Mouse (Mus musculus) intestine, embryonic 15.5 days (tissue): ENCODE results near the gene Pld2. TPM values are rescaled to one million over a fixed set of nuclear protein-coding genes. Genes with fewer than 3 reads are reported as not detected.

Experiments used
- ATAC-seq: fragments of 200-750 bp; cut with Nextera tagmentation; 2 replicates; pipeline ENCODE4 v1.8.0; 2017; ENCODE audit warnings: moderate TSS enrichment, moderate library complexity
- H3K27ac ChIP-seq: fragments of 300-500 bp; sonication (generic); 2 replicates; pipeline ENCODE4 v1.5.1; 2015; ENCODE audit warnings: mild to moderate bottlenecking, inconsistent platforms
- H3K27me3 ChIP-seq: fragments of 300-500 bp; sonication (generic); replicated peaks from 2 replicates; pipeline ENCODE4 v1.6.1; 2015; ENCODE audit warnings: inconsistent platforms
- H3K36me3 ChIP-seq: fragments of 300-500 bp; sonication (generic); 2 replicates; pipeline ENCODE4 v1.6.1; 2015; ENCODE audit warnings: inconsistent platforms
- H3K4me1 ChIP-seq: fragments of 300-500 bp; sonication (generic); replicated peaks from 2 replicates; pipeline ENCODE4 v1.6.1; 2015; ENCODE audit warnings: inconsistent platforms
- H3K4me2 ChIP-seq: fragments of 300-500 bp; sonication (generic); replicated peaks from 2 replicates; pipeline ENCODE4 v1.6.1; 2015; ENCODE audit warnings: mild to moderate bottlenecking, inconsistent platforms
- H3K4me3 ChIP-seq: fragments of 300-500 bp; sonication (generic); replicated peaks from 2 replicates; pipeline ENCODE4 v1.5.1; 2015; ENCODE audit warnings: inconsistent platforms
- H3K9ac ChIP-seq: fragments of 300-500 bp; sonication (generic); 2 replicates; pipeline ENCODE4 v1.6.1; 2015; ENCODE audit warnings: inconsistent platforms
- H3K9me3 ChIP-seq: fragments of 300-500 bp; sonication (generic); 2 replicates; pipeline ENCODE4 v1.6.1; 2016; ENCODE audit warnings: inconsistent platforms
- WGBS: fragments of 180-500 bp; shearing (Covaris S2); methylation state at CpG from one replicate; pipeline ENCODE4 v1.1.7; 2015; 5-methylcytosine and 5-hydroxymethylcytosine counted together
- polyA plus RNA-seq: library from polyadenylated mRNA; unstranded; fragments of >200 nt; fragmentation: Nextera tagmentation; extraction: Ambion mirVana; gene quantifications from 2 replicates; pipeline ENCODE4 v1.2.1, GENCODE M21; 2015

Pld2 gene
- polyA plus RNA-seq, 1 experiment from 2014 or later: 10.3 TPM

GRCm38 (mm10) chr11:70582196-70582595 is 42.3 kb downstream of the Pld2 start:
- whole genome bisulfite sequencing: 56% methylated on average over 3 of the region's 3 CpGs
- Histone ChIP-seq H3K4me1 (peaks cover 56% of the 10 kb centered on the region), H3K9ac (no peak overlapping the region), H3K4me3 (no peak overlapping the region), H3K9me3 (no peaks in the 10 kb centered on the region), H3K4me2 (no peak overlapping the region), H3K27ac (0 out of 2 replicates have a peak overlapping the region, but pooled peaks have one; percentile 6), H3K27me3 (no peaks in the 10 kb centered on the region), H3K36me3 (no peaks in the 10 kb centered on the region)
- no peak for ATAC-seq

GRCm38 (mm10) chr11:70583022-70583714 is 43.3 kb downstream of the Pld2 start:
- H3K9ac ChIP-seq: no peak overlapping the region
- H3K27ac ChIP-seq: peak overlapping the region; percentile 6; the same call in 1 of the 2 replicates
- WGBS: 48% methylated on average over 6 of the region's 6 CpGs
- H3K9me3 ChIP-seq: no peaks in the 10 kb centered on the region
- no peak overlapping the region for H3K4me3 ChIP-seq
- H3K36me3 ChIP-seq: no peaks in the 10 kb centered on the region
- no peaks in the 10 kb centered on the region for H3K27me3 ChIP-seq
- ATAC-seq: no peak
- H3K4me2 ChIP-seq: no peak overlapping the region
- peaks cover 47% of the 10 kb centered on the region for H3K4me1 ChIP-seq

- no peaks in the 10 kb centered on the region for H3K27me3 ChIP-seq
- H3K9ac ChIP-seq: no peak overlapping the region
- 80% methylated on average over 7 of the region's 7 CpGs for WGBS
- no peak overlapping the region; the same call in 1 of the 2 replicates for H3K27ac ChIP-seq
- no peak overlapping the region for H3K4me2 ChIP-seq
- peaks cover 40% of the 10 kb centered on the region for H3K4me1 ChIP-seq
- H3K36me3 ChIP-seq: no peaks in the 10 kb centered on the region
- no peaks in the 10 kb centered on the region for H3K9me3 ChIP-seq
- ATAC-seq: no peak
- no peak overlapping the region for H3K4me3 ChIP-seq
Observed at GRCm38 (mm10) chr11:70583775-70584174, 43.9 kb downstream of the Pld2 start.

- Histone ChIP-seq H3K4me1 (peaks cover 24% of the 10 kb centered on the region), H3K36me3 (no peaks in the 10 kb centered on the region), H3K27me3 (no peaks in the 10 kb centered on the region), H3K9ac (no peak overlapping the region), H3K4me3 (no peak overlapping the region), H3K9me3 (no peaks in the 10 kb centered on the region), H3K4me2 (no peak overlapping the region), H3K27ac (no peak overlapping the region)
- peak; percentile 68 for ATAC-seq
- WGBS: 52% methylated on average over 7 of the region's 7 CpGs
Observed at GRCm38 (mm10) chr11:70585457-70585856, 45.6 kb downstream of the Pld2 start.

GRCm38 (mm10) chr11:70586261-70586660 is 46.4 kb downstream of the Pld2 start:
- peaks cover 24% of the 10 kb centered on the region for H3K4me1 ChIP-seq
- ATAC-seq: no peak
- H3K27me3 ChIP-seq: no peaks in the 10 kb centered on the region
- H3K36me3 ChIP-seq: no peaks in the 10 kb centered on the region
- WGBS: 83% methylated on average over 3 of the region's 3 CpGs
- H3K27ac ChIP-seq: no peak overlapping the region
- H3K4me2 ChIP-seq: no peak overlapping the region
- H3K9ac ChIP-seq: no peak overlapping the region
- no peaks in the 10 kb centered on the region for H3K9me3 ChIP-seq
- H3K4me3 ChIP-seq: no peak overlapping the region

GRCm38 (mm10) chr11:70586954-70587353 is 47.1 kb downstream of the Pld2 start:
- no peak for ATAC-seq
- H3K4me3 ChIP-seq: no peak overlapping the region
- WGBS: 74% methylated on average over 5 of the region's 5 CpGs

GRCm38 (mm10) chr11:70591733-70592132 is 51.9 kb downstream of the Pld2 start:
- no peaks in the 10 kb centered on the region for H3K36me3 ChIP-seq
- no peaks in the 10 kb centered on the region for H3K9me3 ChIP-seq
- no peak overlapping the region for H3K4me3 ChIP-seq
- 90% methylated on average over 1 of the region's 1 CpGs for WGBS
- ATAC-seq: no peak
- H3K9ac ChIP-seq: no peak overlapping the region
- H3K27me3 ChIP-seq: no peaks in the 10 kb centered on the region
- no peak overlapping the region for H3K27ac ChIP-seq
- H3K4me2 ChIP-seq: no peak overlapping the region
- peaks cover 8% of the 10 kb centered on the region; the same call in 1 of the 2 replicates for H3K4me1 ChIP-seq

More at GRCm38 (mm10) chr11:70586954-70587353, 47.1 kb downstream of the Pld2 start:
- Histone ChIP-seq H3K36me3 (no peaks in the 10 kb centered on the region), H3K4me1 (peaks cover 20% of the 10 kb centered on the region), H3K9me3 (no peaks in the 10 kb centered on the region), H3K27ac (no peak overlapping the region), H3K4me2 (no peak overlapping the region), H3K27me3 (no peaks in the 10 kb centered on the region), H3K9ac (no peak overlapping the region)

- H3K36me3 ChIP-seq: peaks cover 9% of the 10 kb centered on the region
- ATAC-seq: no peak
- no peaks in the 10 kb centered on the region for H3K9me3 ChIP-seq
- H3K4me3 ChIP-seq: no peak overlapping the region
- H3K27ac ChIP-seq: no peak overlapping the region
- WGBS: 81% methylated on average over 15 of the region's 15 CpGs
- H3K4me1 ChIP-seq: peaks cover 10% of the 10 kb centered on the region; the same call in 1 of the 2 replicates
- no peak overlapping the region for H3K9ac ChIP-seq
- no peak overlapping the region for H3K4me2 ChIP-seq
- H3K27me3 ChIP-seq: no peaks in the 10 kb centered on the region
Observed at GRCm38 (mm10) chr11:70594253-70594989, 54.6 kb downstream of the Pld2 start.

GRCm38 (mm10) chr11:70595638-70596037 is 55.8 kb downstream of the Pld2 start:
- H3K27me3 ChIP-seq: no peaks in the 10 kb centered on the region
- peak overlapping the region; percentile 20; the same call in 1 of the 2 replicates for H3K27ac ChIP-seq
- H3K4me3 ChIP-seq: no peak overlapping the region
- H3K9me3 ChIP-seq: no peaks in the 10 kb centered on the region
- H3K36me3 ChIP-seq: peaks cover 9% of the 10 kb centered on the region
- peak; percentile 78 for ATAC-seq
- WGBS: 59% methylated on average over 2 of the region's 2 CpGs
- no peak overlapping the region for H3K4me2 ChIP-seq
- H3K4me1 ChIP-seq: peaks cover 10% of the 10 kb centered on the region; the same call in 1 of the 2 replicates
- H3K9ac ChIP-seq: no peak overlapping the region

- peak overlapping the region; percentile 10; the same call in 1 of the 2 replicates for H3K4me2 ChIP-seq
- no peaks in the 10 kb centered on the region for H3K9me3 ChIP-seq
- ATAC-seq: peak; percentile 65
- 56% methylated on average over 4 of the region's 4 CpGs for WGBS
- H3K27me3 ChIP-seq: no peaks in the 10 kb centered on the region
- H3K36me3 ChIP-seq: peaks cover 9% of the 10 kb centered on the region
- H3K9ac ChIP-seq: no peak overlapping the region
- H3K4me1 ChIP-seq: peaks cover 10% of the 10 kb centered on the region; the same call in 1 of the 2 replicates
- no peak overlapping the region for H3K4me3 ChIP-seq
- H3K27ac ChIP-seq: peak overlapping the region; percentile 20
Observed at GRCm38 (mm10) chr11:70596094-70596493, 56.2 kb downstream of the Pld2 start.

- Histone ChIP-seq H3K4me1 (peaks cover 10% of the 10 kb centered on the region; the same call in 1 of the 2 replicates), H3K4me3 (no peak overlapping the region), H3K4me2 (no peak overlapping the region), H3K9me3 (no peaks in the 10 kb centered on the region), H3K36me3 (peaks cover 12% of the 10 kb centered on the region), H3K27me3 (no peaks in the 10 kb centered on the region), H3K9ac (no peak overlapping the region), H3K27ac (no peak overlapping the region)
- WGBS: 84% methylated on average over 6 of the region's 6 CpGs
- ATAC-seq: no peak
Observed at GRCm38 (mm10) chr11:70597301-70597700, 57.4 kb downstream of the Pld2 start.

GRCm38 (mm10) chr11:70598451-70598953 is 58.6 kb downstream of the Pld2 start:
- ATAC-seq: no peak
- Histone ChIP-seq H3K9me3 (no peaks in the 10 kb centered on the region), H3K9ac (no peak overlapping the region), H3K27ac (no peak overlapping the region), H3K4me2 (no peak overlapping the region), H3K4me3 (no peak overlapping the region), H3K27me3 (no peaks in the 10 kb centered on the region), H3K4me1 (peaks cover 10% of the 10 kb centered on the region; the same call in 1 of the 2 replicates), H3K36me3 (peaks cover 15% of the 10 kb centered on the region)
- 86% methylated on average over 9 of the region's 9 CpGs for WGBS
